Mouse (Mus musculus): ENCODE data around the gene Mosmo. TPM values are rescaled to one million over a fixed set of nuclear protein-coding genes. Genes with fewer than 3 reads are reported as not detected.

The Mosmo gene
- 1 to 10 TPM; 7.2 to 8.3 (median 8.0) TPM for polyA plus RNA-seq (2017; shearing (Covaris generic))

- peak; percentile 74 for ATAC-seq
Observed at GRCm38 (mm10) chr7:120677001-120677643, at the start of gene Mosmo. Gene Mosmo, plus strand, starts transcription at chr7:120677618.

DNA sequence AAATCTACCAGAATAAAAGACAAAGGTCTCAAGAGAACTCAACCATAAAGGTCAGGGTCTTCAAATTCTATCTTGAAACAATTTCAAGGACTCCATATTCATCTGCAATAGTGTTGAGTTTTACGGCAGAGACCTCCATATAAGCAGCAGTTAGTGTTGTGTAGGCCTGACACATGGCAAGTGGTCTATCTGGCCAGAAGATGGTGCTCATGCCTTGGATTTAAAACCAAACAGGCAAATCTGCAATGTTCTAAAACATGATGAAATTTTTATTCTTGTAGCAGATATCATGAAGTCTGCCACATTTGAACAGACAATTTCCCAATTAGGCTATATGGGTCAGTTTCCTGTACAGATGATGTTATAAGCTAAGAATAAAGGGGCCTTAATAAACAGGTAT, 44.9 kb upstream of the Mosmo start:
- ATAC-seq = no peak

- no peak for ATAC-seq
Observed at GRCm38 (mm10) chr7:120634301-120634700, 43.1 kb upstream of the Mosmo start.

DNA sequence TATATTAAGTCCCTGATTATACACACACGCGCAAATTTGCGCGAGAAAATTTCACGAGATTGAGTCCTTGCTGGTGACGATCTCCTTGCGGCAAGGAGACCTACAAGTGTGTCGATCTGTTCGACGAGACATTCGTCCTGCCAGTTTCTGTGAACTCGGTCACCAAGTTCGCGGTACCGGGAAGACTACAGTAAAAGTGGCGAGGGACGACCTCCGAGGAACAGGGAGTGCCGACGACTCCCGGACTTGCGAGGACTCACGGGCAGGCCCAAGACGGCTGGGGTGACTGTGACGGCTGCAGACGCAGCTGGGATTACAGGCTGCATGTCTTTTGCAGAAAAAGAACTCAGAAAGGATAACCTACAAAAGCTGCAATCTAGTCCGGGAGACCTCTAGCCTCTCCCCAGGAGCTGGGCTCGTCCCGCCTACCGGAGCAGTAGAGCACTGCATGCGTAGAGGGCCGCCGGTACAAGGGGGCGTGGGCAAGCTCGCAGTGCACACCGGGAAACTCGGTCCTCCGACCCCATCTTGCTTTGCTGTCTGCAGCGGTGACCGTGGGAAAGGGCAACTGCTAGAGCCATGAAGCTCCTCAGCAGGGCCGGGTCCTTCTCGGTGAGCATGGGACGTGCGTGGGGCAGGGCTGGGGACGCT, 42.6 kb upstream of the Mosmo start, which contains the start of gene Uqcrc2:
TSS of gene Uqcrc2 (plus strand) at position 466 of the 651 bp plus-strand sequence.
- peak; percentile 99 for ATAC-seq

- ATAC-seq = peak; percentile 48
Observed at GRCm38 (mm10) chr7:120635362-120635781, 42.0 kb upstream of the Mosmo start.

DNA sequence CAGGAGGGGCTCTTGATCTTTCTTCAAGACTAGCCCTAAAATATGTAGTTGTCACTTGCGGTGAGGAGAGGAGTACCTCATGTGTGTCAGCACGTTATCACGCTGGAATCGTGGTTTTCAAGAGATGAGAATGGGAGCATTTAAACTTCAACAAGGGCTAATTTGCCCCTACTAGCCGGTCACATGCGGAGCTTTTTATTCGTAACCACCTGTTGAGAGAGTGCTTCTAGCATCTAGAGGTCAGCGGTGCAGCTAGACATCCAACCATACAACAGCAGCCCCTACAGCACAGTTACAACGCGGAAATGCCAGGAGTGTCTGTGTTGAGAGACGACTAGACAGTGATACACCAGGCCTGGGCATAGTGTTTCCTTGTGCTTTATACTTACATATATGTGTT, 41.6 kb upstream of the Mosmo start:
- no peak for ATAC-seq

GRCm38 (mm10) chr7:120643217-120643616, 34.2 kb upstream of the Mosmo start:
- ATAC-seq = no peak

DNA sequence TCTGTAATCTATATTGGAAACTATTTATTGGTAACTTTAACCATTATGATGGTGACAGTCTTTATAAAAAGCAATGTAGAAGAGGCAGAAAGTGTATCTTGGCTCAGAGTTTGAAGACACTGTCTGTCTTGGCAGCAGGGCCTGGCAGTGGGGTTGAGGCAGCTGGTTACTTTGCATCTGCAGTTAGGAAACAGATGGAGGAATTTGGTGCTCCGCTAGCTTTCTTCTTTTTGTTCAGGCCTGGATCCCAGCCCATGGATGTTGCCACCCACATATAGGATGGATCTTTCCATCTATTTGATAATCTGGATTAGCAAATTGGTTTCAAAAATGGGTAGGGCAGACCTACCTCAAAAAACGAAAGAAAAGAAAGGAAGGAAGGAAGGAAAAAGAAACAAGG, 29.6 kb upstream of the Mosmo start:
- ATAC-seq = no peak

GRCm38 (mm10) chr7:120662079-120662478, 15.3 kb upstream of the Mosmo start:
- ATAC-seq = no peak

GRCm38 (mm10) chr7:120670153-120670875, 7.1 kb upstream of the Mosmo start, which contains the start of gene Pdzd9:
Gene Pdzd9, minus strand, starts transcription at chr7:120670343.
- peak; percentile 88 for ATAC-seq

DNA sequence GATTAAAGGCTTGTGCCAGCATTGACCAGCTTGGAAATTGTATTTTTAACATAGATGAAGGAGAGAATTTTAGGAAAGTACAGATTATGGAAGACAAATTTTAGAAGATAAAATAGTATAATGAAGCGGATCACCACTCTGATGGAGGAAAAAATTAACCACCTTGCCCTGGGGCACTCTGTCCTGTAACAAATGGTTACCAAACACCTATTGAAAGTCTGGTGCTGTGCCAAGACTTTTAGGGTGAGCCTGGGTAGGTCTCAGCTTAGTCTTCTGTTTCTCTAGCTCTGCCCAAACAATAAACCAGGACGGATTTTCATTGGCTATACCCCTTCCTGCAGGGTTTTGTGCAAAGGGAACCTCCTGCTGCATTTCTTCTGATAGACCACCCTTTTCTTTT, 6.1 kb upstream of the Mosmo start:
- no peak for ATAC-seq

DNA sequence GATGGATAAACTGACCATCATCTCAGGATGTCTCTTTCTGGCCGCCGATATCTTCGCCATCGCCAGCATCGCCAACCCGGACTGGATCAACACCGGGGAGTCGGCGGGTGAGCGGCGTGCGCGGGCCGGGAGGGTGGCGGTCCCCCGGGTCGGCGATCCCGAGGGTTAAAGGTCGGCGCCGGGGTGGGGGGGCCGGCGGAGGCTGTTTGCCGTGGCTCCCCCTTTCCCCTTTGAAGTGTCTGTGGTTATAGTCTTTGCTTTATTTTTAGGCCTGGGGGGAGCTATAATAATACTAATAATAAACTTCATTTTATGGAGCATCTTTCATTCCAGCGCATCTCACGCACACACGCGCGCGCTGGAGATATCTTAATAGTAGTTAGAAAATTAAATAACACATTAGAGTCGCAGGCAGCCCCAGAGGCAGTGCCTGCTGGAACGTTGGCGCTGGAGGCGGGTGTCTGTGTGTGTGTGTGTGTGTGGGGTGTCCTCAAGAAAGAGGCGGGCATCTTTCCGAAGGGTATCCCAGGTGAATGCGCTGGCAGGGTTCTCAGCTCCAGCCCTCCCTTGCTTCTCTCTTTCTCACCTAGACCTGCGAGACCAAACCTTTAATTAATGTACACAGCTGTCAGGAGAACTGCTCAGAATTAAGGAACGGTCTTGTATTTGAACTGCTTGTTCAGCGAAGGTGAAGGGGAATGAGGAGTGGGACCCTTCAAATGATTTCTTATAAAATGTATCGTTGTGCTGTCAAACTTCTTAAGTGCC, 530 bp downstream of the Mosmo start:
- ATAC-seq = peak; percentile 27

DNA sequence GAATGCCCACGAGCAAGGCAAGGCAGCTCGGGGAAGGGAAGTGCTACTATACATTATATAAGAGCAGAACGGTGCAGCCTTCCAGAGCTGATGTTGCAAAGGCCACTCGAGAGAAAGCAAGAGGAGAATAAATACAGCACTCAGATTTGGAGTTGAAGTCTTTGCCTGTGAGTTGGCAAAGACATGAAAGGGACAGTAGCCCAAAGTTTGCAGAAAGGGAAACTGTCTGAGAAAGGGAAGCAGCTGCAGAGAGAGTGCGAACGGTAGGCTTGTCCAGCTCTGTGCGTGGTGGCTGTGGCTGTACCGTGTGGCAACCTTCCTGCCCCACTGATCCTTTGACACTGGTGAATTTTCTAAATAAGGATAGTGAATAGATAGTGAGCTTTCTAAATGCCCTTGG, 1.6 kb downstream of the Mosmo start:
- ATAC-seq = no peak

DNA sequence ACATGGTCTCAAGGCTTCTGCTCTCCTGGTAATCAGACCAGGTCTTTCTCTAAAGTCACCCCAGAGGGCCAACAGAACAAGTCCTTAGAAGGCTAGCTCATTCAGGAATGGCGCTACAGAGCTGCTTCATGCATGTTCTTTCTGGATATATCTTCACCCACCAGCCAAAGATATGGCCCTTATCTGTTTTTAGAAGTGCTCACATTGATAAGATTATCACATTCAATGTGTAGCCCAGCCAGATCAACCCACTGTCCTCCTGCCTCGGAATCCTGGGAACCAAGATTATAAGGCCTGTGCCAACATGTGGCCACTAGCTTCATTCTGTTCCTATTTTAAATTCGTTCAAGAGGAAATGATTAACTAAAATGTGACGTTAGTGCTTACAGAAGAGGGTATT, 4.6 kb downstream of the Mosmo start:
- no peak for ATAC-seq

DNA sequence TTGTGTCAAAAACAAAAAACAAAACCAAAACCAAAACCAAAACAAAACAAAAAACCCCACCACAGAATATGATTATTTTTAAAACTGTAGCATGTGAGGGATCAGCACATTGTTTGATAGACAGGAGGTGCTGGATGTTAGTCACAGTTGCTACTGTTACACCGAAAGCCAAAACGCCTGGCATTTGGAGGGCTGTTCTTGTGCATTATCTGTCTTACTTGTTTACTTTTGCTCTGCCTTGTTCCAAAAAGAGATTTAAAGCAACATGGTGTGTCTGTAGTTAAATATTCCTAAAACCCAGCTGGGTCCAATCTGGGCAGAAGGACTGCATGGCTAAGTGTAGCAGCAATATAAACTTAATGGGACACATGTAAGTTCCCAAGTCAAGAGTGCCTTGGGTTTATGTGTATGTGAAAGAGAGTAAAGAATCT, 7.3 kb downstream of the Mosmo start:
- peak; percentile 68 for ATAC-seq

DNA sequence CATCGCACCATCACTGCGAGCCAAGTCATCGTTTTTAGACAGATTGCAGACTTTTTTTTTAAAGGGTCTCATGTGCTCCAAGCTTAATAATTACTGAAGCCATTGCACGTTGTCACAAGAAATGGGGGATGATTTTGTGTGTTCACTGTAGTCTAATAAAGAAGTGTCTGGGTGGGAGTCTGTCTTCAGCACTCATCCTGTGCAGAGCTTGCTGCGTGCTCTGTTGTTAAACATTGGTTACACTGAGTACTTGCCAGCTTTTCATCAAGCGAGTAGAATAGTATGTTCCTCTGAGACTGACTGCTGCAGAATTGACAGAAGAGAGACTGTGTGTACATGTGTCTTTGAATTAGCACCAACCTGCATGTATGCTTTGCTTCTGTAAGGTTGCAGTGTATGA, 7.8 kb downstream of the Mosmo start:
- no peak for ATAC-seq

- no peak for ATAC-seq
Observed at GRCm38 (mm10) chr7:120690634-120691033, 13.2 kb downstream of the Mosmo start.

GRCm38 (mm10) chr7:120693831-120694375, 16.5 kb downstream of the Mosmo start:
- ATAC-seq = peak; percentile 38

DNA sequence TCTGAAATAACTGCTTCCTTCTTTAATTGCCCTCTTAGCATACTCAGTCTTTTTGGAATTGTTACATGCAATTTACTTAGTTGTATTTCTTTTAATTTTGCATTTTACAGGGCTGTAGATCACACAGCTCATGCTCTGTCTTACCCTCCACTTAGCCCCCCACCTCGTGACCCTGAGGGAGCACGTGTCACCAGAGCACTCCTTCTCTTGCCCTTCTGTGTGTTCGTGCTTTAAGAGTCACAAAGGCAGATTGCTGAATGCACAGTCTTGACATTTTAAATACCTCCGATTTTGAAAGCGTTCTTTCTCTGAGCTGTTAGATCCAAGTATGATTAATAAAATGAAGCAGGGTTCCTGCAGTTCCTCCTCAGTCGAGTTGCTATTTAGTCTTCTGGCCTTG, 17.8 kb downstream of the Mosmo start:
- no peak for ATAC-seq

DNA sequence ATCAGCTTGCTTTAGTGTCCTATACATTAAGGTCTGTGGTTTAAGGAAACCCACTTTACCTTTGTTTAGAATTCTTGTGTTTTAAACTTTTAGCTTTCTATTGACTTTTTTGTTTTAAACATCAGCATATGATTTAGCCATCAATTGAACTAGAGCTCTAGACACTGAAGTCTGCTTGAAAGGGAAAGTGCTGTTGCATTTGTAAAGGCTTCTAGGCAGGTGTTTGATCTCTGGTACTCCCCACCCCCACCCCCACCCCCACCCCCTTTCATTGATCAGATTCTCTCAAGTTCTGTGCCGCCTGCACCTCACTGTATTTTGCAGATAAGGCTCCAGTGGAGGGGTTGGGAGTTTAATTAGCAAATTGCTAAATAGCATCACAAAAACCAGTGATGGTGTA, 18.2 kb downstream of the Mosmo start:
- no peak for ATAC-seq

DNA sequence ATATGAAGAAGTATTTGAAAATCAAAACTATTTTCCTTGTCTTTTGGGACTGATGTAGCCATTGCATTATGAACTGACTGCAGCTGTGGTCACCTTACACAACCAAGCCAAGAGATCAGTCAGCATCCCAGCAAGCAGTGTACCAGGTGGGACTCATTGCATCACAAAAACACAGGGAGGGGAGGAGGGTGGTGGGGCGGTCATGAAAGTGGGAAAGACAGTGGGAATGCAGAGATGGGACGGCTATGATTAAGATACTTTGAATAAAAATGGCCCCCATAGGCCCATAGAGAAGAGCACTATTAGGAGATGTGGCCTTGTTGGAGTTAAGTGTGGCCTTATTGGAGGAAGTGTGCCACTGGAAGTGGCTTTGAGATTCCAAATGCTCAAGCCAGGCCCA, 18.9 kb downstream of the Mosmo start:
- no peak for ATAC-seq

DNA sequence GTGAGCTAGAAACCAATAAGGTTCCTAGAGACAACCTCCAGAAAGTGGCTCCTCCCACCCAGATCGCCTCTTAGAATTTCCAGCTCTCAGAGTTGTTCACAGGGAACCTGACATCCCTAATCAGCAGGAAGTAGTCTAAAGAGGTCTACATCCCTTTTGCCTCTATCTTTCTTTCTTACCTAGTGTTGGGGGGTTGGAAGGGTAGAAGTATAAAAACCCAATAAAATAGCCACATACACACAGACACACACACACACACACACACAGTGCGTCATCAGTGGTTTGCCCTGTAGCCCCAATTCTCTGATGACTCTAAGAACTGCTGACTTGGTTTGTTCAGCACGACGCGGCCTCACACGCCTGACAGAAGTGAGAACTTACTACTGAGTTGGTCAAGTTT, 22.2 kb downstream of the Mosmo start:
- peak; percentile 70 for ATAC-seq

DNA sequence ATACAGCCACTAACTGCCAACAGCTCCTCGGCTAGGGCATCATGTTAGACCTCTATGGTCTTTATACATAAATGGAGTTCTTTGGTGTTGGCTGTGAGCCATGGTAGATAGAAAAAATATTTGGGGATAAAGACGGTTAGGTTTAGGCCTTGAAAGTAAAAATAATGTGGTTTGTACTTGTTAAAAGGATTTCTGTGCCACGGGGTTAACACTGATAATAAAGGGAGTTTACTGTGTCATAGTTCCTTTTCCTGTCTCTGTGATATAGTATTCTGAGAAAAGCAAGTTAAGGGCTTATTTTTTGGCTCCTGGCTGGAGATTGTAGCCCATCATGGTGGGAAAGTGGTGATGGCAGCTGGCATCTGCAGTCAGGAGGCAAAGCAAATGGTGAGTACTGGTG, 26.5 kb downstream of the Mosmo start:
- ATAC-seq = no peak

Data from inflammation-experienced regulatory T-cells, adult 6 months (primary cell).